Mouse (Mus musculus): ENCODE measurements around the gene Tpte. TPM values are rescaled to one million over a fixed set of nuclear protein-coding genes. Genes with fewer than 3 reads are reported as not detected.
"Not testable (repeated sequence)": the region's sequence is repeated elsewhere in the genome, so short reads cannot be mapped to it uniquely, and the experiment has no call there.

The Tpte gene
- total RNA-seq (2014; fragmentation: Nextera tagmentation): not detected in 2 replicates
- not detected in 2 replicates for total RNA-seq (2017)

GRCm38 (mm10) chr8:22282999-22283491 lies at the start of gene Tpte:
Gene Tpte (plus strand): TSS chr8:22283441.
- ATAC-seq (replicated peaks; ENCODE audit: low FRiP score, low TSS enrichment, poor library complexity, severe bottlenecking): no peak

DNA sequence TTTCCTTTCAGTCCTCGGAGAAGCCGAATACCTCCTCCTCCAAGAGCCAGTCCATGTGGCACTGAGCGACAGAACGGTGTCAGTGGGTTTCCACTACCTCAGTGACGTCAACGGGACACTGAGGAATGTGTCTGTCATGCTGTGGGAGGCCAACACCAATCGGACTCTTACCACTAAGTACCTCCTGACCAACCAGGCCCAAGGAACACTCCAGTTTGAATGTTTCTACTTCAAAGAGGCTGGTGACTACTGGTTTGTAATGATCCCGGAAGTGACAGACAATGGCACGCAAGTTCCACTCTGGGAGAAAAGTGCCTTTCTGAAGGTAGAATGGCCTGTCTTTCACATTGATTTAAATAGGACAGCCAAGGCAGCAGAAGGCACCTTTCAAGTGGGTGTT lies 40.3 kb upstream of the Tpte start:
- no peak for ATAC-seq (replicated peaks; ENCODE audit: low FRiP score, low TSS enrichment, poor library complexity, severe bottlenecking)

- ATAC-seq (replicated peaks; ENCODE audit: low FRiP score, low TSS enrichment, poor library complexity, severe bottlenecking): no peak
Observed at GRCm38 (mm10) chr8:22245663-22246062, 37.6 kb upstream of the Tpte start.

GRCm38 (mm10) chr8:22247956-22248355 lies 35.3 kb upstream of the Tpte start:
- no peak for ATAC-seq (replicated peaks; ENCODE audit: low FRiP score, low TSS enrichment, poor library complexity, severe bottlenecking)

- ATAC-seq (replicated peaks; ENCODE audit: low FRiP score, low TSS enrichment, poor library complexity, severe bottlenecking): no peak
Observed at GRCm38 (mm10) chr8:22249080-22249479, 34.2 kb upstream of the Tpte start.

GRCm38 (mm10) chr8:22258946-22259450 lies 24.2 kb upstream of the Tpte start:
- no peak for ATAC-seq (replicated peaks; ENCODE audit: low FRiP score, low TSS enrichment, poor library complexity, severe bottlenecking)

DNA sequence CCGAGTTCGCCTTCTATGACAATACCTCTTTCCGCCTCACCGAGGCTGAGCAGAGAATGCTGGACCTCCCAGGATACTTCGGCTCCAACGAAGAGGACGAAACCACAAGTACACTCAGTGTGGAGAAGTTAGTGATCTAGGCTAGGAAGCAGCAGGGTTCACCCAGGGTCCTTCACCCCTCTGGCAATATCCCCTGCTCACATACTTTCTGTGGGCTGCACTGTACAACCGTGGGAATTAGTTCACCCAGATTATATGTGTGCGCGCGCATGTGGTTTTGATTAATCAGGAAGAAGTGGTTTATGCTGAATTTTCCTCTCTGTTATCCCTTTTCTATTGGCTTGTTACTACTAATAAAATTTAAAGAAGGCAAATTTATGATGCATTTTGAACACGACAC lies 23.7 kb upstream of the Tpte start:
- no peak for ATAC-seq (replicated peaks; ENCODE audit: low FRiP score, low TSS enrichment, poor library complexity, severe bottlenecking)

DNA sequence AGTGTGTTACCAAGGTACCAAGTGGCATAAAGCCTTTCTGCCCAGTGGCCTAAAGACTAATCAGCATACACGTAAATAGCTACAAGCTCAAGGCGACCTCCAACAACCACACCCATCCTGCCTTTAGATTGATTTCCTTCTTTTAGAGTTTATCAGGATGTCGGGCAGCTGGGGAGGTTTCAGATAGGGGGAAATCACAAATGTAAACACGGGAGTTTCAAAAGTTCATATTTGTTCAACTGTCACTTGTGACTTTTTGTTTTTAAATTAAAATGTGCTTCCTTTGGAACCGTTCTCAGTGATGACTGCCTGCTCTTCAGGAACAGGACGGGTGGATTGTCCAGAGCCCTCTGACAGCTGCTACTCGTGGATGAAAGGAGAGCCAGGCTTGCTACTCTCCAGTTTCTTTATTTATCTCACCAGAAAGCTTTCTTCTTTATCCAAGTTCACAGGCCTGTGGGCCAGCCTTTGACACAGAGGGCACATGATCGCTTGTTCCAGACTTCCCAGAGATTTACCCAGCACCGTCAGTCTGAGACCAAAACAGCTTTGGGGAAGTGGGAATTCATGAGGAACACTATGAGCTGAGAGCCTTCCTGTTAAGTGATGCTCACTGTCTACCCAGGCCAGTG lies 23.0 kb upstream of the Tpte start:
- ATAC-seq (replicated peaks; ENCODE audit: low FRiP score, low TSS enrichment, poor library complexity, severe bottlenecking): no peak

- ATAC-seq (replicated peaks; ENCODE audit: low FRiP score, low TSS enrichment, poor library complexity, severe bottlenecking): no peak
Observed at GRCm38 (mm10) chr8:22262267-22262666, 21.0 kb upstream of the Tpte start.

DNA sequence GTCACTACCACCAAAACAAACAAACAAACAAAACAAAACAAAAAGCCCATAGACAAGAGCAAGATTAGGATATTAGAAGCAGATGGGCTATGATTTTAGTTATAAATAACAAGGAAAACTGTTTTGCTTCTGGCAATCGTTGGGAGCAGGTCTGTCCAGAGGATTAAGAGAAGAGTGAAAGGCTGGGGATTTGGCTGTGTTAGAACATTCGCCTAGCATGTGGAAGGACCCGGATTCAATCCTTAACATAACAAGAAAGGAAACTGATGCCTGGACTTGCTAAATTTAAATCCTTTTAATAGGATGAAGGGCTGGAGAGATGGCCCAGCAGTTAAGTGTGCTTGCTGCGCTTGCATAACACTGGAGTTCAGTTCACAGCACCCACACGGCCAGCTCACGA lies 18.9 kb upstream of the Tpte start:
- no peak for ATAC-seq (replicated peaks; ENCODE audit: low FRiP score, low TSS enrichment, poor library complexity, severe bottlenecking)

DNA sequence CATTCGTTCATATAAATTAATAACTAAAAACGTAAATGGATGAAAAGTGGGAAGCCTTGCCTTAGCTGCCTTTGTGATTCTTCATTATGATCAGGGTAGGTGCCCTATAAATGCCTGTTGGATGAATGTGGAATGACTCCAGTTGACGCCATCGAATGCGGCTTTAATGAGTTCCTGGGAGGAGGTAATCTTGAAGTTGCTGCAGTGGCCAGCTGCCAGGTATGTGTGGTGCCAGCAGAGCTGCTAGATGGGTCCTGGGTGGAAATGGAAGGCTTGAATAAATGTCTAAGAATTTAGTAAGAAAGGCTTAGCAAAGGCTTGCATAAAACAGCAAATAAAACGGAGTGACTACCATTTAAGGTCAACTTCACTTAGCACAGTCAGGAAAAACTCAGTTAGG lies 18.5 kb upstream of the Tpte start:
- ATAC-seq (replicated peaks; ENCODE audit: low FRiP score, low TSS enrichment, poor library complexity, severe bottlenecking): no peak

- ATAC-seq (replicated peaks; ENCODE audit: low FRiP score, low TSS enrichment, poor library complexity, severe bottlenecking): no peak
Observed at GRCm38 (mm10) chr8:22265194-22265593, 18.0 kb upstream of the Tpte start.

DNA sequence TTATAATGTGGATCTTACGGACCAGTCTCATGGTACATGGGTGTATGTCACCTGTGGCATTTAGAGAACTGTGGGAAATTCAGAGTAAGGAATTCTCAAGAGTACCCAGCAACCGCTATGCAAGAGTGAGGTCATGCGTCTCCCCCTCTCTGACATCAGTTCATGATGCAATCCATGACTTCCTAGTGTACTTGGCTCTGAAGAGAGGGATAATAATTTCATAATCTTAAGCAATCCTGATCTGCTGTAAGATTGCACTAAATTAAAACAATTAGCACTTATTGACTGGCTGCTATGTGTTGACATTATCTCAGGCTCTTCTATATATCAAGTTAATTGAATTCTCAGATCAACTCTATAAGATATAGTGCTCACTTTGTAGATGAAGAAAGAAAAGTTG lies 16.4 kb upstream of the Tpte start:
- ATAC-seq (replicated peaks; ENCODE audit: low FRiP score, low TSS enrichment, poor library complexity, severe bottlenecking): no peak

DNA sequence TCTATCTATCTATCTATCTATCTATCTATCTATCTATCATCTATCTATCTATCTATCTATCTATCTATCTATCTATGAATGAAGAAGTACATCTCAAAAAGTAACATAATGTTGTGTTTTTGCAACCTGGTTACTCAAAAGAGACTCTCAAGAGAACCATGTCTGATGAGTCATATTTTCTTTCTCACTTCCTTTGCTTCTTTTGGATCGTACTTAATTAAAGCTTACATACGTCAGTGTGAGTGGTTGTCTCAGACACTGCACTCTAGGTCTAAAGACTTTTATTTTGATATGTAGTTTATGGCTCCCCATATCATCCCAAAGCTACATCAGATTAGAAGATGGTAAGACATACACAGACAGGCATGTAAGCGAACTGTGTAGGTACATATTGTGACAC lies 10.1 kb upstream of the Tpte start:
- no peak for ATAC-seq (replicated peaks; ENCODE audit: low FRiP score, low TSS enrichment, poor library complexity, severe bottlenecking)

DNA sequence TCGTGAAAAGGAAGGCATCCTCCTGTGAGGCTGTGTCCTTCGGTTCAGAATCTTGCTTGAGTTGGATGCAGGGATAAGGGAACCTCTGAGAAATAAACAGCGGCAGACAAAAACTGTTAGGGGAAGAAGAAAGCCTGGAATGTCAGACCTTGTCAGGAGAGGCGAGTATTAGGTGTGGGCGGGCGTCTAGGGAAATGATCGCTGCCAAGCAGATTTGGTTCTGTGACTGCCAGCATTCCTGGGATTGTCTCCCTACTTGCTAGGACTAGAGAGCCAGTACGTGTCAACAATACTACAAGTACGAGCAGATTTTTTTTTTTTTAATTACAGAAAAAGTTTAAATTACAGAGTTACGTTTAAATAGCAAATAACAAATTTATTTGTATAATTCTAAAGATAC lies 8.6 kb upstream of the Tpte start:
- no peak for ATAC-seq (replicated peaks; ENCODE audit: low FRiP score, low TSS enrichment, poor library complexity, severe bottlenecking)

DNA sequence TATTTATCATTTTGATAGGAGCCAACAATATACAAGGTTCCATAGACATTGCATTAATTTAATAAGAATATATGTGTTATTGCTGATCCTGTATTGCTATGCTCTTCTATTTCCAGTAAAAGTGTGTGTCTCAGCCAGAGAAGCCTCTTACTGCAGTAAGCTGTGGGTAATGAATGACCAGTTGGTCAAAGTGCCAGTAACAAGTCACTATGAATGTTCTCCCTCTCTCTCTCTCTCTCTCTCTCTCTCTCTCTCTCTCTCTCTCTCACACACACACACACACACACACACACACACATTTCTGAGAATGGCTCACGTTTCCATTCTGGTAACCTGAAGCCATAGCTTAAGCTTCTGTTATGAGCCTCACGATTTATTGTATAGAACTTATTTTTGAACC lies 19.1 kb downstream of the Tpte start:
- no peak for ATAC-seq (replicated peaks; ENCODE audit: low FRiP score, low TSS enrichment, poor library complexity, severe bottlenecking)

GRCm38 (mm10) chr8:22302896-22303306 lies 19.7 kb downstream of the Tpte start:
- no peak; the same call in 1 of the 2 replicates for ATAC-seq (replicated peaks; ENCODE audit: low FRiP score, low TSS enrichment, poor library complexity, severe bottlenecking)

- ATAC-seq (replicated peaks; ENCODE audit: low FRiP score, low TSS enrichment, poor library complexity, severe bottlenecking): not testable (repeated sequence)
Observed at GRCm38 (mm10) chr8:22304045-22304444, 20.8 kb downstream of the Tpte start.

DNA sequence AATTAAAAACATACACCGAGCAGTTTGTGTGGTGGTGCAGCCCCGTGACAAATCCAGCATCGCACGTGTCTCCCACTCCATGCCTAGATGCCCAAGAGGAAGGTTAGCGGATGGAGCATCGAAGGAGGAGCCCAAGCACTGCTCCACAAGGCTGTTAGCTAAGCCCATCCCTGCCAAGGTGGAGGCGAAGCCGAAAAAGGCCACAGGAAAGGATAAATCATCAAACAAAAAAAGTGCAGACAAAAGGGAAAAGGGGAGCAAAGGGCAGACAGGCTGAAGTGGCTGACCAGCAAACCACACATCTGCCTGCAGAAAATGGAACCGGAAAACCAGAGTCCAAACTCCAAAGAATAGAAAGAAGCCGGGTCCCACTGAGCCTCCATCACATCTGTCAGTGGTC lies 23.8 kb downstream of the Tpte start:
- no peak for ATAC-seq (replicated peaks; ENCODE audit: low FRiP score, low TSS enrichment, poor library complexity, severe bottlenecking)

- no peak for ATAC-seq (replicated peaks; ENCODE audit: low FRiP score, low TSS enrichment, poor library complexity, severe bottlenecking)
Observed at GRCm38 (mm10) chr8:22311446-22311845, 28.2 kb downstream of the Tpte start.

- ATAC-seq (replicated peaks; ENCODE audit: low FRiP score, low TSS enrichment, poor library complexity, severe bottlenecking): no peak
Observed at GRCm38 (mm10) chr8:22335426-22335825, 52.2 kb downstream of the Tpte start.

Data from megakaryocyte-erythroid progenitor cell, adult 5-6 weeks (primary cell).